ENCODE assay signal across 9 mouse cellular contexts in the genomic region with DNA sequence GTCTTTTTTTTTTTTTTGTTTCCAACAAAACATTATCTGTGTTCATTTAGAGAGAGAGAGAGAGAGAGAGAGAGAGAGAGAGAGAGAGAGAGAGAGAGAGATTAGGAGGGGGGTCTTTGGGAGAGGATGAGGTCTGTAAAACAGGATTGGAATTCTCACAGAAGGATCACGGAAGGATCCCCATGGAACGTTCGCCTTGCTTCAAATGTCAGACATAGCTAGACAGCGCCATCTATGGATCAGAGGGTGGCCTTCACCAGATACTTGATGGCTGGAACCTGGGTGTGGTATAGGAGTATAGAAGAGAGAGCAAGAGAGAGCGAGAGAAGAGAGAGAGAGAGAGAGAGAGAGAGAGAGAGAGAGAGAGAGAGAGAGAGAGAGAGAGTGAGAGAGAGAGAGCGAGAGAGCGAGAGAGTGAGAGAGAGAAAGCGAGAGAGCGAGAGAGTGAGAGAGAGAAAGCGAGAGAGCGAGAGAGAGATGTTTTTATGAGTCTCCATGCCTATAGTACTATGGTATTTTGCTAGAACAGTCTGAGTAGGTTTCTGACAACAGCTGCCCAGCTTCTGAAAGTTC. TPM values are rescaled to one million over a fixed set of nuclear protein-coding genes. Genes with fewer than 3 reads are reported as not detected.
DNase-seq lines count a peak whose midpoint lies in the region; ATAC-seq and TF ChIP-seq lines count a peak whose summit lies in the region.
"Had no signal": no experiment of that assay in that cellular context is flagged by ENCODE, and none has a peak within 500 bp of the region (broad histone marks: within the 10 kb centered on the region; RNA-seq: fewer than 3 reads in every experiment).

No protein-coding gene starts in this region.

- peak; percentile 71 for DNase-seq in R1 (ENCODE audit: low read depth, low spot score)
- DNase-seq in large intestine, adult 2 months (ENCODE audit: low read depth, low spot score), result peak; percentile 70
- DNase-seq in lung, embryonic 14.5 days, result peak; percentile 95
- DNase-seq: liver, embryonic 13.5 days had no signal

- WGBS in heart, embryonic 16.5 days, result 29% methylated on average over 11 of the region's 11 CpGs
- 22% methylated on average over 11 of the region's 11 CpGs for WGBS in large intestine, adult 2 months
- WGBS in lung, embryonic 14.5 days, result 21% methylated on average over 11 of the region's 11 CpGs
- WGBS in olfactory bulb, adult 2 months, result 29% methylated on average over 11 of the region's 11 CpGs

- no peaks in the 10 kb centered on the region for H3K36me3 ChIP-seq in heart, embryonic 16.5 days (ENCODE audit: control insufficient read depth, insufficient read depth)
- no peaks in the 10 kb centered on the region for H3K36me3 ChIP-seq in lung, embryonic 14.5 days (ENCODE audit: insufficient read depth)
- H3K36me3 ChIP-seq: liver, embryonic 13.5 days had no signal

- no peaks in the 10 kb centered on the region for H3K9me3 ChIP-seq in heart, embryonic 16.5 days (replicated peaks; ENCODE audit: control insufficient read depth, low read length)
- no peaks in the 10 kb centered on the region for H3K9me3 ChIP-seq in lung, embryonic 14.5 days (ENCODE audit: low read depth, low read length)
- H3K9me3 ChIP-seq: liver, embryonic 13.5 days had no signal

- no peaks in the 10 kb centered on the region for H3K4me1 ChIP-seq in cortical plate, adult 2 months (ENCODE audit: control insufficient read depth, insufficient read depth, low read length)
- H3K4me1 ChIP-seq in heart, embryonic 16.5 days (ENCODE audit: control insufficient read depth, insufficient read depth, low read length), result peaks cover 5% of the 10 kb centered on the region
- H3K4me1 ChIP-seq in lung, embryonic 14.5 days (ENCODE audit: insufficient read depth), result no peaks in the 10 kb centered on the region
- H3K4me1 ChIP-seq in olfactory bulb, adult 2 months (ENCODE audit: control insufficient read depth, insufficient read depth, low read length), result no peaks in the 10 kb centered on the region
- H3K4me1 ChIP-seq: liver, embryonic 13.5 days had no signal

- no peak overlapping the region for H3K9ac ChIP-seq in heart, embryonic 16.5 days (ENCODE audit: low read length)
- H3K9ac ChIP-seq in lung, embryonic 14.5 days, result no peak overlapping the region
- H3K9ac ChIP-seq: liver, embryonic 13.5 days had no signal

- no peak overlapping the region for H3K27ac ChIP-seq in cortical plate, adult 2 months (ENCODE audit: insufficient read depth, low read length)
- H3K27ac ChIP-seq in heart, embryonic 16.5 days (ENCODE audit: low read length), result no peak overlapping the region
- H3K27ac ChIP-seq in lung, embryonic 14.5 days (ENCODE audit: low read depth), result no peak overlapping the region
- H3K27ac ChIP-seq in olfactory bulb, adult 2 months (ENCODE audit: insufficient read depth, low read depth, low read length), result no peak overlapping the region
- H3K27ac ChIP-seq: liver, embryonic 13.5 days had no signal

- peak overlapping the region; percentile 53 for H3K4me2 ChIP-seq in heart, embryonic 16.5 days (ENCODE audit: low read depth, low read length)
- H3K4me2 ChIP-seq in lung, embryonic 14.5 days, result no peak overlapping the region
- H3K4me2 ChIP-seq: liver, embryonic 13.5 days had no signal

- peak; percentile 56 for ATAC-seq in CD4-positive, CD25-positive, alpha-beta regulatory T cell, adult 4 months
- 0 out of 2 replicates have a peak, but pooled peaks have one; percentile 65 for ATAC-seq in heart, embryonic 16.5 days (replicated peaks; ENCODE audit: extremely low read depth, insufficient read depth, low FRiP score)
- peak; percentile 73; the same call in 1 of the 2 replicates for ATAC-seq in lung, embryonic 14.5 days (ENCODE audit: insufficient read depth)
- ATAC-seq in activated CD4-positive, CD25-positive, alpha-beta regulatory T cell, adult 4 months, result no peak

- no peak for TF ChIP-seq POLR2A in cortical plate, adult 2 months (IDR thresholded peaks at IDR 0.05; ENCODE audit: extremely low read depth, insufficient read depth, low read length)
- no peak for TF ChIP-seq POLR2A in olfactory bulb, adult 2 months (IDR thresholded peaks at IDR 0.05; ENCODE audit: insufficient read depth, low read depth, low read length)

- H3K4me3 ChIP-seq in cortical plate, adult 2 months (ENCODE audit: insufficient read depth, low read length), result no peak overlapping the region
- no peak overlapping the region for H3K4me3 ChIP-seq in heart, embryonic 16.5 days (ENCODE audit: low read length)
- H3K4me3 ChIP-seq in lung, embryonic 14.5 days (ENCODE audit: low read depth, low read length), result no peak overlapping the region
- no peak overlapping the region for H3K4me3 ChIP-seq in olfactory bulb, adult 2 months (ENCODE audit: insufficient read depth, low read depth, low read length)
- H3K4me3 ChIP-seq: liver, embryonic 13.5 days had no signal

- H3K27me3 ChIP-seq in heart, embryonic 16.5 days (ENCODE audit: control insufficient read depth, insufficient read depth, low read length), result no peaks in the 10 kb centered on the region
- H3K27me3 ChIP-seq in lung, embryonic 14.5 days (ENCODE audit: insufficient read depth, low read length), result no peaks in the 10 kb centered on the region
- H3K27me3 ChIP-seq: liver, embryonic 13.5 days had no signal

- TF ChIP-seq CTCF in cortical plate, adult 2 months (IDR thresholded peaks at IDR 0.05; ENCODE audit: extremely low read depth, insufficient read depth, low read length), result peak; percentile 98
- peak; percentile 89 for TF ChIP-seq CTCF in lung, embryonic 14.5 days (IDR thresholded peaks at IDR 0.05; ENCODE audit: low read depth)
- TF ChIP-seq CTCF in olfactory bulb, adult 2 months (IDR thresholded peaks at IDR 0.05; ENCODE audit: insufficient read depth, low read depth, low read length), result peak; percentile 16; the same call in 1 of the 2 replicates

RNA-seq across cellular contexts. Expression of gene Apoa4, which starts 6.3 kb away (rescaled TPM):
- polyA plus RNA-seq in CD4-positive, CD25-positive, alpha-beta regulatory T cell, adult 4 months (2017; shearing (Covaris generic)), result not detected
- polyA plus RNA-seq in cortical plate, adult 2 months (2012; rRNA removed), result 0.04 and 0.13 TPM in 2 replicates
- polyA plus RNA-seq in heart, embryonic 16.5 days (2015; fragmentation: Nextera tagmentation; extraction: Ambion mirVana), result 1.3 TPM in 1 of 2 replicates, not detected in the other
- polyA plus RNA-seq in large intestine, adult 2 months (2012; rRNA removed), result 111 and 1,448 TPM in 2 replicates
- polyA plus RNA-seq in lung, embryonic 14.5 days (2014; fragmentation: Nextera tagmentation; extraction: Ambion mirVana), result not detected in 2 replicates
- not detected in 2 replicates for polyA plus RNA-seq in olfactory bulb, adult 2 months (2012; ENCODE audit: insufficient read depth, insufficient read length, low replicate concordance, missing spikeins)
- polyA plus RNA-seq in activated CD4-positive, CD25-positive, alpha-beta regulatory T cell, adult 4 months (2017; shearing (Covaris generic)), result not detected

RNA-seq across cellular contexts. Expression of gene Apoc3, which starts 11.4 kb away (rescaled TPM):
- polyA plus RNA-seq in CD4-positive, CD25-positive, alpha-beta regulatory T cell, adult 4 months (2017; shearing (Covaris generic)), result not detected
- 0.96 and 1.1 TPM in 2 replicates for polyA plus RNA-seq in cortical plate, adult 2 months (2012; rRNA removed)
- polyA plus RNA-seq in heart, embryonic 16.5 days (2015; fragmentation: Nextera tagmentation; extraction: Ambion mirVana), result 0.89 TPM in 1 of 2 replicates, not detected in the other
- 157 and 1,055 TPM in 2 replicates for polyA plus RNA-seq in large intestine, adult 2 months (2012; rRNA removed)
- not detected in 2 replicates for polyA plus RNA-seq in lung, embryonic 14.5 days (2014; fragmentation: Nextera tagmentation; extraction: Ambion mirVana)
- polyA plus RNA-seq in olfactory bulb, adult 2 months (2012; ENCODE audit: insufficient read depth, insufficient read length, low replicate concordance, missing spikeins), result not detected in 2 replicates
- polyA plus RNA-seq in activated CD4-positive, CD25-positive, alpha-beta regulatory T cell, adult 4 months (2017; shearing (Covaris generic)), result not detected

RNA-seq across cellular contexts. Expression of gene Apoa1, which starts 18.5 kb away (rescaled TPM):
- polyA plus RNA-seq in CD4-positive, CD25-positive, alpha-beta regulatory T cell, adult 4 months (2017; shearing (Covaris generic)), result not detected
- polyA plus RNA-seq in cortical plate, adult 2 months (2012; rRNA removed), result 2.0 and 2.4 TPM in 2 replicates
- polyA plus RNA-seq in heart, embryonic 16.5 days (2015; fragmentation: Nextera tagmentation; extraction: Ambion mirVana), result 5.8 and 20.1 TPM in 2 replicates
- polyA plus RNA-seq in large intestine, adult 2 months (2012; rRNA removed), result 3,330 and 8,074 TPM in 2 replicates
- polyA plus RNA-seq in lung, embryonic 14.5 days (2014; fragmentation: Nextera tagmentation; extraction: Ambion mirVana), result 0.80 and 2.0 TPM in 2 replicates
- not detected in 2 replicates for polyA plus RNA-seq in olfactory bulb, adult 2 months (2012; ENCODE audit: insufficient read depth, insufficient read length, low replicate concordance, missing spikeins)
- not detected for polyA plus RNA-seq in activated CD4-positive, CD25-positive, alpha-beta regulatory T cell, adult 4 months (2017; shearing (Covaris generic))

RNA-seq across cellular contexts. Expression of gene Apoa5, which starts 21.6 kb away (rescaled TPM):
- polyA plus RNA-seq in CD4-positive, CD25-positive, alpha-beta regulatory T cell, adult 4 months (2017; shearing (Covaris generic)), result not detected
- not detected in 2 replicates for polyA plus RNA-seq in cortical plate, adult 2 months (2012; rRNA removed)
- not detected in 2 replicates for polyA plus RNA-seq in heart, embryonic 16.5 days (2015; fragmentation: Nextera tagmentation; extraction: Ambion mirVana)
- polyA plus RNA-seq in large intestine, adult 2 months (2012; rRNA removed), result 0.16 and 0.37 TPM in 2 replicates
- polyA plus RNA-seq in lung, embryonic 14.5 days (2014; fragmentation: Nextera tagmentation; extraction: Ambion mirVana), result not detected in 2 replicates
- not detected in 2 replicates for polyA plus RNA-seq in olfactory bulb, adult 2 months (2012; ENCODE audit: insufficient read depth, insufficient read length, low replicate concordance, missing spikeins)
- not detected for polyA plus RNA-seq in activated CD4-positive, CD25-positive, alpha-beta regulatory T cell, adult 4 months (2017; shearing (Covaris generic))

RNA-seq across cellular contexts. Expression of gene Zpr1, which starts 26.0 kb away (rescaled TPM):
- 10 to 100 TPM; 31.1 to 40.8 TPM for polyA plus RNA-seq in CD4-positive, CD25-positive, alpha-beta regulatory T cell, adult 4 months (2017; shearing (Covaris generic))
- 42.2 and 43.5 TPM in 2 replicates for polyA plus RNA-seq in cortical plate, adult 2 months (2012; rRNA removed)
- polyA plus RNA-seq in heart, embryonic 16.5 days (2015; fragmentation: Nextera tagmentation; extraction: Ambion mirVana), result 36.7 and 39.5 TPM in 2 replicates
- polyA plus RNA-seq in large intestine, adult 2 months (2012; rRNA removed), result 17.8 and 19.2 TPM in 2 replicates
- 56.0 and 61.8 TPM in 2 replicates for polyA plus RNA-seq in lung, embryonic 14.5 days (2014; fragmentation: Nextera tagmentation; extraction: Ambion mirVana)
- polyA plus RNA-seq in olfactory bulb, adult 2 months (2012; ENCODE audit: insufficient read depth, insufficient read length, low replicate concordance, missing spikeins), result not detected in 2 replicates
- polyA plus RNA-seq in activated CD4-positive, CD25-positive, alpha-beta regulatory T cell, adult 4 months (2017; shearing (Covaris generic)), result 10 to 100 TPM; 32.5 to 40.7 TPM

Comparison
In these comparisons a context has a peak if more than half of its experiments do, and no peak if none do; other contexts are left out.
1. CTCF ChIP-seq: peak in every context shown above with its lines; median percentile 98 in cortical plate, adult 2 months; 89 in lung, embryonic 14.5 days; 16 in olfactory bulb, adult 2 months.
2. RNA of gene Apoc3, which starts 11.4 kb away (polyA plus RNA-seq): 157 to 1,055 TPM in large intestine, adult 2 months; 0.96 to 1.1 TPM in cortical plate, adult 2 months, 0.89 TPM in heart, embryonic 16.5 days, not detected in CD4-positive, CD25-positive, alpha-beta regulatory T cell, adult 4 months, not detected in lung, embryonic 14.5 days, not detected in olfactory bulb, adult 2 months and not detected in activated CD4-positive, CD25-positive, alpha-beta regulatory T cell, adult 4 months; every median in the first group is over 10 times any median in the second.
3. RNA of gene Apoa1, which starts 18.5 kb away (polyA plus RNA-seq): 3,330 to 8,074 TPM in large intestine, adult 2 months; 5.8 to 20.1 TPM in heart, embryonic 16.5 days, 2.0 to 2.4 TPM in cortical plate, adult 2 months, 0.80 to 2.0 TPM in lung, embryonic 14.5 days, not detected in CD4-positive, CD25-positive, alpha-beta regulatory T cell, adult 4 months, not detected in olfactory bulb, adult 2 months and not detected in activated CD4-positive, CD25-positive, alpha-beta regulatory T cell, adult 4 months; every median in the first group is over 100 times any median in the second.
4. Peak in every context shown above with its lines, with median percentiles within 50 percentile points of each other: DNase-seq.